Mouse (Mus musculus) lung, postnatal 36 days (tissue): Measurements from ENCODE around the gene Mcm3ap.

Source experiments
- DNase-seq: peaks from one replicate; pipeline ENCODE4 v3.0.0; 2022; ENCODE audit warnings: mixed read lengths

The Mcm3ap gene

DNA sequence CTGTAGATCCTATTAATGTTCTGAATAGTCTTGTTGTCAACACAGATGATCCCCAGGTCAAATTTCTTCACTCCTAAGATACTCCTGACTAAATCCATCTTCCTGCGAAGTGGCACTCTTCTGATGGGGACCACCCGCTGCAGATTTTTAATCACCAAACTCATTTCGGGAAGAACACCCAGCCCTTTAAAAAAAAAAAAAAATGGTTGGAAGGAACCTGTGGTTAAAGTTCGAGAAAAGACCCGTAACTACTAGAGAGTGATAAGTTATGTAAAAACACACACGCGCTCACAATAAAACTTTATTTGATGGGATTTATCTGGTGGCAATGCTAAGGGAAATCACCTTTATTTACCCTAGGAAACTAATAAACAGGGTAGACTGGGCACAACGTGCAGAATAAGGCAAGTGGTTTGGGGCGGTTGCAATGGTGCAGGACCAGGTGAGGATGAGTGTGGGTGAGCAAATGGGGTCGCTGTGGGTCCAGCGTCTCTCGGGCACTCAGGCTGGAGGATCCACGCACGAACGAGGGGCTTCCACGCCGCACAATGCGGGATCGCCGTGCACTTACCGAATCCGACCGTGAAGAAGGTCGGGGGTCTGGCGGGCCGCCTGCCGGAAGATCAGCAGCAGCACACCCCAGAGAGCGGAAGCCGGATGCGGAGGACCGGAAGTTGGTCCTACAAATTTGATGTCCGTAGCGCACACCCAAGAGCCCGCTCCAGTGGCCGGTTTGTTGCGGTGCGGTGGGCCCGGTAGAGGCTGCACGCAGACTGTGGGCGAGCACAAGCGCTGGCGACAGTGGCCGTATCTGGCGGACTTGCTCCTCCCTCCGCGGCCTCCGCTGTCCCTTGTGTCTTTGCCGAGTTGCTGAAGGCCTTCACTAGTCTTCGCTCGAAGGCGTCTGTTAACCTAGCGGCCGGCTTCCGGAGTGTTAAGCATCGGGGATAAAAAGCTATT, at the start of gene Mcm3ap, which contains the start of gene Ybey:
Mcm3ap (plus strand) TSS at position 725 of the 960 bp plus-strand sequence.
Ybey (minus strand) TSS at position 912 of the 960 bp plus-strand sequence.
- DNase-seq: peak; percentile 87

GRCm38 (mm10) chr10:76425674-76426073, 43.1 kb upstream of the Mcm3ap start:
- peak; percentile 7 for DNase-seq

DNA sequence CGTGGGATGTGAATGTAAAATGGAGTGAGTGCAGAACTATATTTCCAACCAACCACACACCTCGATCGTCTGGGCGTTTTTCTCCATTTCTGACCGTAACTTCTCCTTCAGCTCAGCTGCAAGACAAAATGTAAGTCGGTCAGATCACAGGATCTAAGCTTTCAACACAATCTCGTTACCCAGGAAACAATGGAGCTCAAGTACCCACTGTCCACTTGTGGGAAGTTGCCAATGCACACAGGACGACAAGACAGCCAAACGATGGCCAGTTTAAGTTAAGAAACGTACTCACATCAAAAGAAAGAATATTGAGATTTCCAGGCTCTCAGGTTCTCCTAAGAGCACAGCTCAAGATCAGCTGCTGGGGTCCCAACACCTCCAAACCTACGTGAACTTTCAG, 34.8 kb upstream of the Mcm3ap start:
- DNase-seq: peak; percentile 64

DNA sequence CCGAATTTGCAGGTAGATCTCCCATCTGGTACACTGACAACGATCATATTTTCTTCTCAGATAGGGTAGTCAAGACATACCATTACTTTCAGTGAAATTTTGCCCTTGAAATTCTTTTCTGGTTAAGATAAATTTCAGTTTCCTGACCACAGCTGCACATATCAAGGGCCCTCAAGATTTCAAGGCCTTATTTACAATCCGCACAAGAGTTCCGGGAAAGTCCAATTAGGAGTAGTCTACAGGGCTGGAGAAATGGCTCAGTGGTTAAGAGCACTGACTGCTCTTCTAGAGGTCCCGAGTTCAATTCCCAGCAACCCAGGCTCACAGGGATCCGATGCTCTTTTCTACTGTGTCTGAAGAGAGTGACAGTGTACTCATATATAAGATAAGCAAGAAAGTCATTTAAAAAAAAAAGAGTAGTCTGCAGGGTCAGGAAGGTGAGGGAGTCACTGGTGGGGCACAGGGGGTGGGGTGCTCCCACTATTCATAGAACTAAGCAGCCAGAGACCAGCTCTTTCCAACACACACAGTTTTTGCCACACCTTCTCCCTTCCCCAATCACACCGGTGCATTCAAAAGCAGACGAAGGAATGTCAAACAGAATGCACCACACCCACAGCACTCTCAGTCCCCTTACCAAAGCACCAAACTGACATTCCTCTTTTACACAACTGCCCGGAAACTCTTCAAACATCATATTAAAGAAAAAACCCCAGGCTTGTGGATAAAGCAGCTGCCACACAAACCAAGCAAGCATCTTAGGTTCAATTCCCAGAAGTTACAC, 29.4 kb upstream of the Mcm3ap start:
- peak; percentile 75 for DNase-seq

GRCm38 (mm10) chr10:76440281-76440680, 28.4 kb upstream of the Mcm3ap start, which contains the start of gene AC141477.1:
TSS of gene AC141477.1 (minus strand) at chr10:76440444.
- no peak for DNase-seq

GRCm38 (mm10) chr10:76442178-76443088, 26.3 kb upstream of the Mcm3ap start, which contains the start of gene Pcnt:
TSS of gene Pcnt (minus strand) at chr10:76442786.
- DNase-seq: peak; percentile 98

DNA sequence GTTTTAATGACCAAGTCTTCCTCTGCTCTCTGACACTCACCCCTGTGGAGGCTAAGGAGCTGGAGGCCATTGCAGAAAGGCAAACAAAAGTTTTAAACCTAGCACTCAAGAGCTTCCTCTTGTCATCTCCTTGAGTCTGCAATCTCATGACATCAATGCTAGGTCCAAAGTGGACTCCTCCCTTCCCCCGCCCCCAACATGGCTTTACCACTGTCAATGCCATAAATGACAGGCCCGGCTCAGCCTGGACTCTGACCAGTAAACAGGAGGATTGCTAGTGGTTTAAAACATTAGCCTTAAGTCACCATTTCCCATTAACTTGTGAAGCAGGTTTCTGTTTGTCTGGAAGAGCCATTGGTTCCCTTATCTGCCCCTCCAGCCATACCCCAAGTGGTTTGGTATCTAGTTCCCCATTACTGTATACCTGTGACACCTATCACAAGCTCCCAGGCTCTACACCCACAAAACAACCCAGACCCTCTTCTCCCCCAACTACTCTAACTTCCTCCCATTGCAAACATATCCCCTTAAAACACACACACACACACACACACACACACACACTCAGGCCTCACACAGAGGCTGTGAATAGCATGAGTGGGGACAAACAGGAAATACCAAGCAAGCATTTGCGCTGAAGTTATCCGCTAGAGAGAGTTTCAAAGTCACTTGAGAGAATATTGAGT, 22.6 kb upstream of the Mcm3ap start:
- peak; percentile 71 for DNase-seq

GRCm38 (mm10) chr10:76447406-76448229, 21.1 kb upstream of the Mcm3ap start:
- DNase-seq: peak; percentile 90

DNA sequence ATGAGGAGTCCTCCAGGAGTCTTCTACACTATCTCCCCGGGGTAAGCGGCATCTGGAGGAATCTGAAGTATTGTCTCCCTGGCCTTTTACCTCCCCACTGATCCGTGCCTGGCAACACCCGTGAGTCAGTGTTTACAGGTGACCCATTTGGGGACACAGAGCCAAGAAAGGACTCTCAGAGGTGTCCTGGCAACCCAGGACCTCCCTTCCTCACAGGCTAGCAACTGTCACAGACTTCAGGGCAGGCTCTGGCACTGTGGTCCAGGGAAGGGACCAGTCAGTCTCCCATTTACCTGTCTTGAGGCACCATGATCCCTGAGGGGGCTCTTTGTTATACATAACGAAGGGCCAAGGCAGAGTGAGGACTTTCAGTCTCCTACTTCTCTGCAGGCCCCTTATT, 19.9 kb upstream of the Mcm3ap start, which contains the start of gene 2610028H24Rik:
2610028H24Rik (plus strand) TSS at position 231 of the 400 bp plus-strand sequence.
- peak; percentile 73 for DNase-seq

- DNase-seq: peak; percentile 70
Observed at GRCm38 (mm10) chr10:76455289-76455688, 13.4 kb upstream of the Mcm3ap start.

DNA sequence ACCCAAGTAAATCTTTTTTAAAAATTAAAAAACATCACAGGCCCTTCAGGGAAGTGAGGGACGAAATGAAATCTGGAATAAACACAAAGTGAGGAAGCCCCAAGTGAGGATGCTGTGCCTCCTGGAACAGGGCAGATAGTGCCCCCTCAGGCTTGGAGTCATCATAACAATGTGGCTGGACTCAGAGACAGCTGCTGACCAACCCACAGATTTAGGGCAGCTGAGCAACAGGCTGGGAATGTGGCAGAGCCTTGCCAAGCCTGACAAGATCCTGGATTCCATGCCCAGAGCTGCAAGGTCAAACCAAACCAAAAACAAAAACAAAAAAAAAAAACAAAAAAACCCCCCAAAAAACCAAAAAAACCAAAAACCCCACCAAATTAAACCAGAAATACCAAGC, 7.5 kb upstream of the Mcm3ap start:
- DNase-seq: no peak

DNA sequence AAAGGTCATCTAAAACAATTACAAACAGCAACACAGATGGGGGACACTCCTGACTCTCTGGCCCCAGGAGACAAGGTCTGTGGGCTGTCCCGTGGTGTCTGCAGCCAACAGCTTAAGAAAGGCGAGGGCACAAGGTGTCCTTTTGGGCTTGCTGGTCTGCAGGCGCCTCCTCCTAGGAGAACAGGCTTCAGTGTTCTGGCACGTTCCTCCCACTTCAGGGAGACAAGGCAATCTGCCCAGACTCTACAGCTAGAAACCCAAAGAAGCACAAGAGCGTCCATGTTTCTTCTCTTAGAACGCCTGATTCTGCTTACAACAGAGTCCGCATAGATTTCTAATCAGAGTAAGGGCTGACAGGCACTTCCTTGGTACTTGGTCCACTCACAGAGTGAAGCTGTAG, 6.4 kb upstream of the Mcm3ap start:
- DNase-seq: peak; percentile 26

DNA sequence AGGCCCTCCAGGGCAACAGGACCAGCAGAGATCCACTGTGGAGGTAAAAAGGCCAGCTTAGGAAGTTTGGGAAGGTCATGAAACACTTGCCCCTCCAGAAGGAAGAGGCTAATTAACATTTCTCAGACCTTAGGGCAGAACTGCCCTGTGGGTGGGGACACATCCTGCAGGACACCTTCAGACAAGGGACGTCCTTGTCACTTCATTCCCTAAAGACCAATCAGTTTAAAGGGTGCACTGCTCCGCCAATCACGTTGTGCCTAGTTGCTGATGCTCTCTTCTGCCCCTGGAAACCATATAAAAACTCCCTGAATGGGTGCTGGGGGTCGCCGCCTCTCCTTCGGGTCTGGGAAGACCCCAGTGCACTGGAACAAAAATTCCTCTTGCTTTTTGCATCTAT, 6.0 kb upstream of the Mcm3ap start:
- no peak for DNase-seq

- DNase-seq: no peak
Observed at GRCm38 (mm10) chr10:76473759-76474158, 5.0 kb downstream of the Mcm3ap start.

GRCm38 (mm10) chr10:76480851-76481250, 12.1 kb downstream of the Mcm3ap start:
- DNase-seq: no peak

DNA sequence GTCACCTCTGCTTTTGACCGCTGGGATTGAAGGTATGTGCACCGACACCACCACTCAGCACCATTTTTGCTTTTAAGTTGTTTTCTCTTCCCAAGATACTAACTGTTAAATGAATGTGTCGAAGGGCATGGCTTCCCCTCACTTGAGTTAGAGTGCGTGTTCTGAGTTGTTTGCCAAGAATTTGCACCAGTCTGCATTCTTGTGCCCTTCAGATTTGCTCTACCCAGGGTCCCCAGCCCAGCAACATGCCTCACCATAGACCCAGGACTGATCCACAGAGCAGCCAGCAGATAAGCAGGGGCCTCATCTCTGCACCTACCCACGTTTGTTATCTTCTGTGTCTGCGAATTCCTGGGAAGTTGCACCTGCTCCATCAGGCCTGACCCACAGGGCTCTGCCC, 12.8 kb downstream of the Mcm3ap start:
- DNase-seq: no peak

GRCm38 (mm10) chr10:76486302-76486701, 17.6 kb downstream of the Mcm3ap start:
- DNase-seq: no peak

DNA sequence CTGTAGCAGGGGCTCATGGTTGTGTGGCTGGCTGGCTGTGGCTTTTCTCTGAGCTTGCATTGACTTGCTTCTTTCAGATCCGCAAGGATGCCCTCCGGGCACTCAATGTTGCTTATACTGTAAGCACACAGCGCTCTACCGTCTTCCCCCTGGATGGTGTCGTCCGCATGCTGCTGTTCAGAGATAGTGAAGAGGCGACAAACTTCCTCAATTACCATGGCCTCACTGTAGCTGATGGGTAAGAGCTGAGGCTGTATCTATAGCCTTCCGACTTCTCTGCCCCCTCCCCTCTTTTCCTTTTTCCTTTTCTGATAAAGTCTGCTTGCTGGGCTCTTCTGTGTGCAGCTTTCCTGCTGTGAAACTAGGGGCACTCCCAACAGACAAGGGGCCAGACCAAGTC, 19.5 kb downstream of the Mcm3ap start:
- DNase-seq: no peak

DNA sequence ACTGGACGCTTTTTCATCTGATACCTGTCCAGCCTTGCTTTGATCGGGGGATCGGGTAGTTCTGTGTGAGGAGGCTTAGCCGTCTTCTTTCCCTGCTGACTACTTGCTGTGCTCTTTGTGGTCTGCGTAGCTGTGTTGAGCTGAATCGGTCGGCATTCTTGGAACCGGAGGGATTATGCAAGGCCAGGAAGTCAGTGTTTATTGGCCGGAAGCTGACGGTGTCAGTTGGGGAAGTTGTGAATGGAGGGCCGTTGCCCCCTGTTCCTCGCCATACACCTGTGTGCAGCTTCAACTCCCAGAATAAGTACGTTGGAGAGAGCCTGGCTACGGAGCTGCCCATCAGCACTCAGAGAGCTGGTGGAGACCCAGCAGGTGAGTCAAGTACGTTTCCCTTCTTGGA, 20.5 kb downstream of the Mcm3ap start:
- no peak for DNase-seq

DNA sequence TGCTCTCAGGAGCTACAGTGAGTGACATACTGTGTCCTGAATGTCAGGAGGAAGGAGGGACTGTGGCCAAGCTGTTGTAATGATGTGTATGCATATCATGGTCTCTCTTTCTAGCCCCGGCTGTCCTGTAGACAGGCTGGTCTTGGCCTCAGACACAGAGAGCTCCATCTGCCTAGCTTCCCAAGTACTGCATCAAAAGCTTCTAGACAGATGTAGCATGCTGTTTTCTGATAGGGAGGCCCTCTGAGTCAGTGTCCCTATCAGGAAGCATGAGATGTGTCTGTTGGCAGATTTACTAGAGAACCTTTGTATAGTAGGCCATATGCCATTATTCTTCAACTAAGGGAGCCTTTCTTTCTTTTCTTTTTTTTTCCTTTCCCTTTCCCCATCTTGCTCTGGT, 24.8 kb downstream of the Mcm3ap start:
- no peak for DNase-seq

DNA sequence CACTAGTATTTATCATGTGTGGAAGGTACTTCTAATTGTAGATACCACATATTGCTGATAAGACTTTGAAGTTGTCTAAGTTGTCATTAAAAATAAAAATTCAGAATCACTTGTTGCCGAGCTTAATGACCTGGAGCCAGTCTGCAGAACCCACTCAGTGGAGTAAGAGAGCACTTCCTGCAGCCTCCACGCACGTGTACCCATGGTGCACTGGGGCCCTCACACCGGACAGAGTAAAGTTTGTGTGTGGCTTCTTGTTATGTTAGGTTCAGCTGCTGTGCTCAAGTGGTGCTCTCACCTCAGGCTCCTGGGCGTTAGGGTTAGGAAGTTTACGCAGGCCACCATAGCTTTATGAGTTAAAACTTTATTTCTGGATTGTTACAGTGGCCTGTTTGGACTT, 26.8 kb downstream of the Mcm3ap start:
- DNase-seq: no peak
